Mouse (Mus musculus) embryonic facial prominence, embryonic 15.5 days (tissue): ENCODE results near the gene Pex11a. TPM values are rescaled to one million over a fixed set of nuclear protein-coding genes. Genes with fewer than 3 reads are reported as not detected.

Experiments used
- ATAC-seq: fragments of 200-750 bp; cut with Nextera tagmentation; 2 replicates; pipeline ENCODE4 v1.8.0; 2017; ENCODE audit warnings: low read depth, moderate TSS enrichment; ENCODE audit not compliant: insufficient number of reproducible peaks, low FRiP score, low TSS enrichment
- H3K27ac ChIP-seq: fragments of 300-500 bp; sonication (generic); replicated peaks from 2 replicates; pipeline ENCODE4 v1.5.1; 2015; ENCODE audit warnings: mild to moderate bottlenecking, inconsistent platforms
- H3K27me3 ChIP-seq: fragments of 300-500 bp; sonication (generic); 2 replicates; pipeline ENCODE4 v1.6.1; 2015; ENCODE audit warnings: inconsistent platforms
- H3K36me3 ChIP-seq: fragments of 300-500 bp; sonication (generic); 2 replicates; pipeline ENCODE4 v1.6.1; 2015; ENCODE audit warnings: mild to moderate bottlenecking, inconsistent platforms
- H3K4me1 ChIP-seq: fragments of 300-500 bp; sonication (generic); 2 replicates; pipeline ENCODE4 v1.6.1; 2015; ENCODE audit warnings: inconsistent platforms
- H3K4me2 ChIP-seq: fragments of 300-500 bp; sonication (generic); replicated peaks from 2 replicates; pipeline ENCODE4 v1.6.1; 2015; ENCODE audit warnings: mild to moderate bottlenecking, inconsistent platforms
- H3K4me3 ChIP-seq: fragments of 300-500 bp; sonication (generic); replicated peaks from 2 replicates; pipeline ENCODE4 v1.5.1; 2015; ENCODE audit warnings: mild to moderate bottlenecking, inconsistent platforms
- H3K9ac ChIP-seq: fragments of 300-500 bp; sonication (generic); 2 replicates; pipeline ENCODE4 v1.6.1; 2015; ENCODE audit warnings: inconsistent platforms
- H3K9me3 ChIP-seq: fragments of 300-500 bp; sonication (generic); replicated peaks from 2 replicates; pipeline ENCODE4 v1.6.1; 2016; ENCODE audit warnings: inconsistent platforms
- WGBS: fragments of 180-500 bp; shearing (Covaris S2); methylation state at CpG from one replicate; pipeline ENCODE4 v1.1.7; 2015; 5-methylcytosine and 5-hydroxymethylcytosine counted together
- polyA plus RNA-seq: library from polyadenylated mRNA; unstranded; fragments of >200 nt; fragmentation: Nextera tagmentation; extraction: Ambion mirVana; gene quantifications from 2 replicates; pipeline ENCODE4 v1.2.1, GENCODE M21; 2015

Gene Pex11a
- polyA plus RNA-seq, 1 experiment from 2014 or later: 12.8 TPM

- WGBS: 92% methylated on average over 5 of the region's 5 CpGs
- H3K4me3 ChIP-seq: no peak overlapping the region
- H3K9me3 ChIP-seq: no peaks in the 10 kb centered on the region
- H3K9ac ChIP-seq: no peak overlapping the region
- no peaks in the 10 kb centered on the region; the same call in 1 of the 2 replicates for H3K27me3 ChIP-seq
- no peak for ATAC-seq
- no peak overlapping the region for H3K4me2 ChIP-seq
- H3K36me3 ChIP-seq: peaks cover 86% of the 10 kb centered on the region
- H3K4me1 ChIP-seq: peaks cover 5% of the 10 kb centered on the region
- no peak overlapping the region for H3K27ac ChIP-seq
Measured at GRCm38 (mm10) chr7:79705210-79705609, 37.7 kb downstream of the Pex11a start.

GRCm38 (mm10) chr7:79702755-79703154 lies 40.2 kb downstream of the Pex11a start:
- H3K27me3 ChIP-seq: no peaks in the 10 kb centered on the region
- no peak overlapping the region for H3K9ac ChIP-seq
- H3K4me1 ChIP-seq: no peaks in the 10 kb centered on the region
- no peak overlapping the region for H3K4me3 ChIP-seq
- no peak overlapping the region for H3K27ac ChIP-seq
- 81% methylated on average over 16 of the region's 16 CpGs for WGBS
- peaks cover 96% of the 10 kb centered on the region for H3K36me3 ChIP-seq
- H3K9me3 ChIP-seq: no peaks in the 10 kb centered on the region
- H3K4me2 ChIP-seq: no peak overlapping the region
- ATAC-seq: no peak

- H3K27me3 ChIP-seq: no peaks in the 10 kb centered on the region
- H3K9me3 ChIP-seq: no peaks in the 10 kb centered on the region
- H3K27ac ChIP-seq: no peak overlapping the region
- no peak for ATAC-seq
- H3K4me1 ChIP-seq: no peaks in the 10 kb centered on the region
- no peak overlapping the region for H3K4me2 ChIP-seq
- WGBS: 82% methylated on average over 8 of the region's 8 CpGs
- H3K4me3 ChIP-seq: no peak overlapping the region
- H3K36me3 ChIP-seq: peaks cover 93% of the 10 kb centered on the region
- no peak overlapping the region for H3K9ac ChIP-seq
Measured at GRCm38 (mm10) chr7:79696495-79696894, 46.4 kb downstream of the Pex11a start.

Other genes starting within 250 kb of the Pex11a start
- gene Rhcg, start 125.5 kb downstream of the Pex11a start, polyA plus RNA-seq: 0.35 TPM in 1 of 2 replicates, not detected in the other
- 8.3 and 8.9 TPM in 2 replicates for gene Ticrr, start 82.9 kb downstream of the Pex11a start, polyA plus RNA-seq
- 6.2 and 7.6 TPM in 2 replicates for gene Kif7, start 27.4 kb downstream of the Pex11a start, polyA plus RNA-seq
- 0.05 TPM in 1 of 2 replicates, not detected in the other for gene Plin1, start 10.2 kb downstream of the Pex11a start, polyA plus RNA-seq
- gene Wdr93, start within 50 bp of the Pex11a start, polyA plus RNA-seq: 1.4 and 3.1 TPM in 2 replicates
- gene Mesp1, start 50.7 kb upstream of the Pex11a start, polyA plus RNA-seq: 0.12 and 0.13 TPM in 2 replicates
- 0.55 and 0.67 TPM in 2 replicates for gene Mesp2, start 67.6 kb upstream of the Pex11a start, polyA plus RNA-seq
- 24.9 and 31.1 TPM in 2 replicates for gene Anpep, start 117.9 kb upstream of the Pex11a start, polyA plus RNA-seq
- 23.9 and 30.4 TPM in 2 replicates for gene Ap3s2, start 177.5 kb upstream of the Pex11a start, polyA plus RNA-seq
- 27.2 and 27.5 TPM in 2 replicates for gene Arpin, start 192.2 kb upstream of the Pex11a start, polyA plus RNA-seq